Mouse (Mus musculus): Measurements from ENCODE around the gene Hnrnpu. TPM values are rescaled to one million over a fixed set of nuclear protein-coding genes. Genes with fewer than 3 reads are reported as not detected.
"Not testable (repeated sequence)": the region's sequence is repeated elsewhere in the genome, so short reads cannot be mapped to it uniquely, and the experiment has no call there.

Hnrnpu gene
- polyA plus RNA-seq, 1 experiment = 48.6 TPM

DNA sequence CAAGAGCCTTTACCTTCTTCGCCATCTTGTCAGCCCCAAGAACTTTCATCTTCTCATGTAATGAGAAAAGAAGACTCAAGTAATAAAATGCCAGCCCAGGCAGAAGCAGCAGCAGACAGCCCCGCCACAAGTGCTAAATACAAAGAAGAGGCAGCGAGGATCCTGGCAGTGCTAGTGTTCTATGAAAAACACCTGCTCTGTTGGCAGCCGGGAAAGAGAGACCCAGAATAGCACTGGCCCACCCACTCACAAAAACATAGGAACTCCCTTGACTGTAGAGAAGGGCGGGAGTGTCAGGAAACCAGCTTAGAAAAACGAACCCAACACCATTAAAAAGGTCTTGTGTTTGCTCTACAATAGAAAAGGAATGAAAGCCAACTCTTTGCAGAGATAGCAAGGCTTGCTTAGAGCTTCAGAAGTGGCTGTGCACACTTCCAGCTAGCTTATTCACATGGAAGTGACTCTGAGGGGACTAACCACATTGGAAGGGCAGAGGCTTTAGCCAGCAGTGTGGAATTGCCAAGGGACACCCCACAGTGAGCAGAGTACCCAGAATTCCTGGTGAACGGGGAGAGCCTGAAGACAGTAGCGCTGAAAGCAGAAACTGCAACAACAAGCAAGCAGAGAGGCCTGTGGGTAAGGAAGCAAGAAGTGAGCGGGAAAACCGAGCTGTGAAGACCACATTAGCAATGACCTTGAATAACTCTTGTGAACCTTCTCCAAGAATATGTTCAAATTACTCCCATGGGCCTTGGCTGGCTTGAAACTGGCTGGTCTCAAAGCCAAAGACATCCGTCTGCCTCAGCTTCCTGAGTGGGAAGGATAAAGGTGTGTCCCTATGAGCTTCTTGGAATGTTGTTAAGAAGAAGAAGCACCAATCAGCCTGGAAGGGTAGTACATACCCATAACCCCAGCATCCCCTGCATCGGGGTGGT is 20.4 kb upstream of the Hnrnpu start:
- 86% methylated on average over 12 of the region's 12 CpGs for WGBS
- no peak for DNase-seq (ENCODE audit: low read depth in 1 of 2, low spot score in 2 of 2)
- H3K27ac ChIP-seq (ENCODE audit: insufficient read depth, low read length) = no peak overlapping the region
- no peaks in the 10 kb centered on the region for H3K27me3 ChIP-seq (ENCODE audit: control insufficient read depth, insufficient read depth, low read length)
- H3K36me3 ChIP-seq (ENCODE audit: control insufficient read depth, insufficient read depth, low read length) = no peaks in the 10 kb centered on the region
- no peaks in the 10 kb centered on the region for H3K4me1 ChIP-seq (ENCODE audit: control insufficient read depth, insufficient read depth, insufficient read length)
- TF ChIP-seq CTCF (IDR thresholded peaks at IDR 0.05; ENCODE audit: extremely low read depth, insufficient read depth, insufficient read length, insufficient replicate concordance) (no peak), POLR2A (IDR thresholded peaks at IDR 0.05; ENCODE audit: low read depth, low read length) (no peak)
- H3K4me3 ChIP-seq (ENCODE audit: extremely low read depth, insufficient read depth, insufficient read length) = no peak overlapping the region

DNA sequence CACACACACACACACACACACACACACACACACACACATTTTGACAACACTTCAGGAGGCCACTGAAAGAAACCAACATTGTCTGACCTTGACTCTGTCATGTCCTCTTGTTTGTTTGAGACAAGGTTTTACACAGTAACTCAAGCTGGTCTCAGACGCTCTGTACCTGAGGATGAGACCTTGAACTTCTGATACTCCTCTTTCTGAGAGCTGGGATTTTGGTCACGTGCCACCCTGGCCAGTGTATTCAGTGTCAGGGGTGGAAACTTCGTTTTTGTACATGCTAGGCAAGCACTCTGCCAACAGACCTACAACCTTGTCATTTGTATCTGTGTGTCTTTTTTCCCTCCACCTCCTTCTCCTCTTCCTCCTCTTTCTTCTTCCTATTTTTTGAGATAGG is 17.0 kb upstream of the Hnrnpu start:
- no peaks in the 10 kb centered on the region for H3K27me3 ChIP-seq (ENCODE audit: control insufficient read depth, insufficient read depth, low read length)
- no peak overlapping the region for H3K27ac ChIP-seq (ENCODE audit: insufficient read depth, low read length)
- no peak for TF ChIP-seq POLR2A (IDR thresholded peaks at IDR 0.05; ENCODE audit: low read depth, low read length)
- TF ChIP-seq CTCF (IDR thresholded peaks at IDR 0.05; ENCODE audit: extremely low read depth, insufficient read depth, insufficient read length, insufficient replicate concordance) = no peak
- H3K36me3 ChIP-seq (ENCODE audit: control insufficient read depth, insufficient read depth, low read length) = no peaks in the 10 kb centered on the region
- H3K4me1 ChIP-seq (ENCODE audit: control insufficient read depth, insufficient read depth, insufficient read length) = peaks cover 4% of the 10 kb centered on the region; the same call in 1 of the 2 replicates
- H3K4me3 ChIP-seq (ENCODE audit: extremely low read depth, insufficient read depth, insufficient read length) = no peak overlapping the region
- DNase-seq (ENCODE audit: low read depth in 1 of 2, low spot score in 2 of 2) = no peak
- WGBS = 75% methylated on average over 3 of the region's 3 CpGs

DNA sequence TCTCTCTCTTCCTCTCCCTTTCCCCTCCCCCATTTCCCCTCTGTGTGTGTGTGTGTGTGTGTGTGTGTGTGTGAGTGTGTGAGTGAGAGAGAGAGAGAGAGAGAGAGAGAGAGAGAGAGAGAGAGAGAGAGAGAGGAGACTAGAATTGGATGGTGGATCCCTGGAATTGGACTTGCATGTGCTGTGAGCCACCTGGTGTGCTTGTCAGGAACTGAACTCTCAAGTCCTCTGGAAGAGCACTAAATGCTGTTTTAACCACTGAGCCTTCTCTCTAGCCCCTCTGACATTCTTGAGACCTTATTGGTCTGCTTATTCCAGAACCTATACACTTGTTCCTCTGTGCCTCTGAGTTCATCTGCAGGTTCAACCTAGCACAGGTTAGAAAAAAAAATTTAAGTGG is 14.0 kb upstream of the Hnrnpu start:
- Histone ChIP-seq H3K27me3 (ENCODE audit: control insufficient read depth, insufficient read depth, low read length) (no peaks in the 10 kb centered on the region), H3K4me1 (ENCODE audit: control insufficient read depth, insufficient read depth, insufficient read length) (peaks cover 4% of the 10 kb centered on the region; the same call in 1 of the 2 replicates), H3K27ac (ENCODE audit: insufficient read depth, low read length) (no peak overlapping the region), H3K4me3 (ENCODE audit: extremely low read depth, insufficient read depth, insufficient read length) (no peak overlapping the region), H3K36me3 (ENCODE audit: control insufficient read depth, insufficient read depth, low read length) (no peaks in the 10 kb centered on the region)
- TF ChIP-seq CTCF (IDR thresholded peaks at IDR 0.05; ENCODE audit: extremely low read depth, insufficient read depth, insufficient read length, insufficient replicate concordance) = no peak
- no peak for TF ChIP-seq POLR2A (IDR thresholded peaks at IDR 0.05; ENCODE audit: low read depth, low read length)
- DNase-seq (ENCODE audit: low read depth in 1 of 2, low spot score in 2 of 2) = no peak

DNA sequence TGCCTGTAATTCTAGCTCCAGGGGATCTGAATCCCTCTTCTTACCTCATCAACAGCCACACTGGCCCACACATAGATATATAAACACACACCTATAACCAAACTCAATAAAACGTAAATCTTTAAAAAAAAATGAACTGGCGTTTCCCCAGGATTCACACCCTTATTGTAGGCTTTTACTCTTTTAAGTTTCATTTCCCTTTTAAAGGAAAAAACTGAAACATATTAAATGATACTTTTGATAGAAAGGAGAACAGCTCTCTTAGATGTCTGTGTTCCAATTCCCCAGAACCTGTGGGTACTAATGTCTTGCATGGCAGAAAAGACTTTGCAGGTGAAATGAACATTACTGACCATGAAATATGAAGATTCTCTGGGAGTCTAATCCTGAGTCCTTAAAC is 13.2 kb upstream of the Hnrnpu start:
- TF ChIP-seq POLR2A (IDR thresholded peaks at IDR 0.05; ENCODE audit: low read depth, low read length) (no peak), CTCF (IDR thresholded peaks at IDR 0.05; ENCODE audit: extremely low read depth, insufficient read depth, insufficient read length, insufficient replicate concordance) (no peak)
- Histone ChIP-seq H3K4me3 (ENCODE audit: extremely low read depth, insufficient read depth, insufficient read length) (no peak overlapping the region), H3K4me1 (ENCODE audit: control insufficient read depth, insufficient read depth, insufficient read length) (peaks cover 4% of the 10 kb centered on the region; the same call in 1 of the 2 replicates), H3K27ac (ENCODE audit: insufficient read depth, low read length) (no peak overlapping the region), H3K27me3 (ENCODE audit: control insufficient read depth, insufficient read depth, low read length) (no peaks in the 10 kb centered on the region), H3K36me3 (ENCODE audit: control insufficient read depth, insufficient read depth, low read length) (no peaks in the 10 kb centered on the region)
- WGBS = 66% methylated on average over 2 of the region's 2 CpGs
- no peak for DNase-seq (ENCODE audit: low read depth in 1 of 2, low spot score in 2 of 2)

DNA sequence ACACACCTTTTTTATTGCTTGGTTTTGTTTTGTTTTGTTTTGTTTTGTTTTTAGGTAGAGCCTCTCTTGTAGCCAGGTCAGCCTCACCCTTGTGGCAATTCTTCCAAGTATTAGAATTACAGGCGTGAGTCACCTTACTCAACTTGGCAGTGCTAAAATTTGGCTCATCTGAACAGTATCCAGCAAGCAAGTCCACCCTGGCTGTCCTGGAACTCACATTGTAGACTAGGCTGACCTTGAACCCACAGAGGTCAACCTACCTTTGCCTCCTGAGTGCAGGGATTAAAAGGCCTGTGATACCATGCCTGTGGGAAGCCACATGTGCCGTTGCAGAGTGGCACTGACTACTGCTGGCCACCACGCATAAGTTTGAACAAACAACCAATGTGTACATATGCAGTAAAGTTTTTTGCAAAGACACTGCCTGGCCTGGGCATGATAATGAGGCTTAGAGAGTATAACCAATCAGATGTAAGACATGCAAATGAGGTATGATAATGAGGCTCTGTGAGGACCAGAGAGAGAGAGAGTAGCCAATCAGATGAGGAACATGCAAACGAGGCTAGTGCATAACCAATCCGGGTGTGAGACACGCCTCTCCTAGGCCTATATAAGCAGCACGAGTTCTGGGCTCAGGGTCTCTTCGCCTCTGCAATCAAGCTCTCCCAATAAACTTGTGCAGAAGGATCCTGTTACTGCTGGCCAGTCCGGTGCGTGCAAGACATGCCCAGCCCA is 6.6 kb upstream of the Hnrnpu start:
- not testable (repeated sequence) for H3K27ac ChIP-seq (ENCODE audit: insufficient read depth, low read length); H3K4me1 ChIP-seq (ENCODE audit: control insufficient read depth, insufficient read depth, insufficient read length); H3K36me3 ChIP-seq (ENCODE audit: control insufficient read depth, insufficient read depth, low read length); H3K27me3 ChIP-seq (ENCODE audit: control insufficient read depth, insufficient read depth, low read length); H3K4me3 ChIP-seq (ENCODE audit: extremely low read depth, insufficient read depth, insufficient read length); DNase-seq (ENCODE audit: low read depth in 1 of 2, low spot score in 2 of 2)
- WGBS = 98% methylated on average over 10 of the region's 10 CpGs

DNA sequence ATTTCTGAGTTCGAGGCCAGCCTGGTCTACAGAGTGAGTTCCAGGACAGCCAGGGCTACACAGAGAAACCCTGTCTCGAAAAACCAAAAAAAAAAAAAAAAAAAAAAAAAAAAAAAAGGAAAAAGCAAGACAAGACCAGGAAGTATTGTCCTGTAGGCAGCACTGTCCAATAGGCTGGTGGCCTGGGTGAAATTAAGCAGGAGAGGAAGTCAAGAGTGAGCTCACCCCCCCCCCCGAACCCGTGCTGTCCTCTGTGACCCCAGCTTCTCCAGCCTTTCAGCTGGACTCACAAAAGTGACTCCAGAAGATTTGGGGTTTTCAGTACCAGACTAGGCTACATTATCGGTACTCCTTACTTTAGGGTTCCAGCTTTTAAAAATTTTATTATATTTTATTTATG is 5.0 kb upstream of the Hnrnpu start:
- TF ChIP-seq CTCF (IDR thresholded peaks at IDR 0.05; ENCODE audit: extremely low read depth, insufficient read depth, insufficient read length, insufficient replicate concordance) (no peak), POLR2A (IDR thresholded peaks at IDR 0.05; ENCODE audit: low read depth, low read length) (no peak)
- Histone ChIP-seq H3K27me3 (ENCODE audit: control insufficient read depth, insufficient read depth, low read length) (no peaks in the 10 kb centered on the region), H3K4me1 (ENCODE audit: control insufficient read depth, insufficient read depth, insufficient read length) (no peaks in the 10 kb centered on the region), H3K4me3 (ENCODE audit: extremely low read depth, insufficient read depth, insufficient read length) (no peak overlapping the region), H3K36me3 (ENCODE audit: control insufficient read depth, insufficient read depth, low read length) (no peaks in the 10 kb centered on the region), H3K27ac (ENCODE audit: insufficient read depth, low read length) (no peak overlapping the region)
- 67% methylated on average over 5 of the region's 5 CpGs for WGBS
- no peak for DNase-seq (ENCODE audit: low read depth in 1 of 2, low spot score in 2 of 2)

DNA sequence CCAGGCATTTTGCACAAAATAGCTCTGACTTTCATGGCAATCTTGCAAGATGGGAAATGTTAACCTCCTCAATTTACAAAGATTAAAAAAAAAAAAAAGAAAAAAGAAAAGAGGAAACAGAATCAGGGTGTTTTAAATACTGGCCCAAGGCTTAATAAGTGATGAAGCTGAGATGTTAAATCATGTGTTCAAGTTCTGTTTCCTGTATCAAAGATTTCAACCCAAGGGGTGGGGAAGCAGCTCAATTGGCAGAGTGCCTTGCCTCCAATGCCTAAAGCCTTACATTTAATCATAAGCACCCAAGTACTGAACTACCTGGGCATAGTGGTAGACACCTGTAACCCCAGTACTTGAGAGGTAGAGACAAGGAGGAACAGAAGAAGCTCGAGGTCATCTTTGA is 4.5 kb upstream of the Hnrnpu start:
- WGBS = 50% methylated on average over 1 of the region's 1 CpGs
- Histone ChIP-seq H3K4me3 (ENCODE audit: extremely low read depth, insufficient read depth, insufficient read length) (no peak overlapping the region), H3K27ac (ENCODE audit: insufficient read depth, low read length) (no peak overlapping the region), H3K27me3 (ENCODE audit: control insufficient read depth, insufficient read depth, low read length) (no peaks in the 10 kb centered on the region), H3K36me3 (ENCODE audit: control insufficient read depth, insufficient read depth, low read length) (no peaks in the 10 kb centered on the region), H3K4me1 (ENCODE audit: control insufficient read depth, insufficient read depth, insufficient read length) (no peaks in the 10 kb centered on the region)
- DNase-seq (ENCODE audit: low read depth in 1 of 2, low spot score in 2 of 2) = no peak
- TF ChIP-seq POLR2A (IDR thresholded peaks at IDR 0.05; ENCODE audit: low read depth, low read length) (no peak), CTCF (IDR thresholded peaks at IDR 0.05; ENCODE audit: extremely low read depth, insufficient read depth, insufficient read length, insufficient replicate concordance) (no peak)
